9 mouse cellular contexts compared by ENCODE assay signal in the genomic region with DNA sequence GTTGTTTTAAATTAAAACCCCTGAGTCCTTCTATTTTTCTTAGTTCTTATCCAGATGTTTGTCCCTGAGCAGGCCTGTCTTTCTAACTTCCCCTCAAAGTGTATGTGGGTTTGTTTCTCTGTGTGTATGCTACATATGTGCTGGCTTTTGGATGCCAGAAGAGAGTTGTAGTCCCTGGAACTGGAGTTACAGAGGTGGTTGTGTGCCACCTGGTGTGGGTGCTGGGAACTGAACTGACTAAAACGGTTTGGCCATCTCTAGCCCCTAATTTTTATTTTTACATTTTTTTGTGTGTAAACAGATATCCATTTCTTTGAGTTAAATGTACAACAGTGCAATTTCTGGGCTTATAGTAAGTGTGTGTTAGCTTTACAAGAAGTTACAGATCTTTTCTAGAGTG. TPM values are rescaled to one million over a fixed set of nuclear protein-coding genes. Genes with fewer than 3 reads are reported as not detected.
DNase-seq lines count a peak whose midpoint lies in the region; ATAC-seq lines count a peak whose summit lies in the region.
"Had no signal": no experiment of that assay in that cellular context is flagged by ENCODE, and none has a peak within 500 bp of the region (broad histone marks: within the 10 kb centered on the region; RNA-seq: fewer than 3 reads in every experiment).

No protein-coding gene starts in this region.

- H3K4me3 ChIP-seq in limb, embryonic 11.5 days (ENCODE audit: low read depth, low read length): no peak overlapping the region
- no peak overlapping the region for H3K4me3 ChIP-seq in limb, embryonic 10.5 days
- no peak overlapping the region for H3K4me3 ChIP-seq in embryonic facial prominence, embryonic 10.5 days
- H3K4me3 ChIP-seq: embryonic facial prominence, embryonic 13.5 days had no signal

- 17% methylated on average over 1 of the region's 1 CpGs for WGBS in limb, embryonic 11.5 days
- 18% methylated on average over 1 of the region's 1 CpGs for WGBS in limb, embryonic 10.5 days
- WGBS in embryonic facial prominence, embryonic 10.5 days: 23% methylated on average over 1 of the region's 1 CpGs

- H3K4me2 ChIP-seq in limb, embryonic 11.5 days (ENCODE audit: low read depth, severe bottlenecking): no peak overlapping the region
- H3K4me2 ChIP-seq: embryonic facial prominence, embryonic 13.5 days had no signal

- H3K27ac ChIP-seq in limb, embryonic 11.5 days (replicated peaks; ENCODE audit: low read depth, low read length): no peak overlapping the region
- no peak overlapping the region for H3K27ac ChIP-seq in limb, embryonic 10.5 days
- no peak overlapping the region for H3K27ac ChIP-seq in embryonic facial prominence, embryonic 10.5 days (replicated peaks)
- H3K27ac ChIP-seq: embryonic facial prominence, embryonic 13.5 days had no signal

- DNase-seq in adrenal gland, adult (ENCODE audit: inconsistent age in 2 of 2, low spot score in 1 of 2): peak; percentile 15 to 47
- no peak for DNase-seq in adrenal gland, postnatal 25 days
- DNase-seq in limb, embryonic 11.5 days (ENCODE audit: low spot score): peak; percentile 37
- DNase-seq in limb, embryonic 10.5 days (ENCODE audit: low spot score): no peak
- DNase-seq in embryonic facial prominence, embryonic 10.5 days (ENCODE audit: low spot score): peak; percentile 23
- DNase-seq in lung, postnatal 14 days: peak; percentile 16
- DNase-seq in frontal cortex, postnatal 14 days (ENCODE audit: low spot score in 2 of 2): no peak
- DNase-seq in yolk sac, embryonic 10.5 days (ENCODE audit: low spot score): no peak

- 0 out of 2 replicates have a peak, but pooled peaks cover 2% of the 10 kb centered on the region for H3K4me1 ChIP-seq in limb, embryonic 11.5 days (ENCODE audit: control insufficient read depth, insufficient read depth, low read length)
- peaks cover 12% of the 10 kb centered on the region for H3K4me1 ChIP-seq in limb, embryonic 10.5 days
- H3K4me1 ChIP-seq in embryonic facial prominence, embryonic 10.5 days: peaks cover 18% of the 10 kb centered on the region

- H3K27me3 ChIP-seq in limb, embryonic 11.5 days (ENCODE audit: control insufficient read depth, insufficient read depth, low read length): peaks cover 12% of the 10 kb centered on the region; the same call in 1 of the 2 replicates
- peaks cover 66% of the 10 kb centered on the region for H3K27me3 ChIP-seq in limb, embryonic 10.5 days (ENCODE audit: low read depth, poor library complexity, severe bottlenecking)
- peaks cover 52% of the 10 kb centered on the region for H3K27me3 ChIP-seq in embryonic facial prominence, embryonic 10.5 days (replicated peaks; ENCODE audit: low read depth, poor library complexity, severe bottlenecking)

- ATAC-seq in limb, embryonic 11.5 days (ENCODE audit: insufficient number of reproducible peaks, low FRiP score, low TSS enrichment, low read depth): no peak

- no peaks in the 10 kb centered on the region for H3K36me3 ChIP-seq in limb, embryonic 11.5 days (ENCODE audit: control insufficient read depth, insufficient read depth, low read length)
- H3K36me3 ChIP-seq in limb, embryonic 10.5 days: peaks cover 6% of the 10 kb centered on the region
- peaks cover 3% of the 10 kb centered on the region for H3K36me3 ChIP-seq in embryonic facial prominence, embryonic 10.5 days (replicated peaks)

- H3K9me3 ChIP-seq in limb, embryonic 11.5 days (ENCODE audit: control insufficient read depth, low read length): no peaks in the 10 kb centered on the region
- H3K9me3 ChIP-seq in limb, embryonic 10.5 days (replicated peaks): no peaks in the 10 kb centered on the region
- H3K9me3 ChIP-seq in embryonic facial prominence, embryonic 10.5 days: no peaks in the 10 kb centered on the region
- H3K9me3 ChIP-seq: embryonic facial prominence, embryonic 13.5 days had no signal

- no peak overlapping the region for H3K9ac ChIP-seq in limb, embryonic 11.5 days (ENCODE audit: low read length)
- H3K9ac ChIP-seq: embryonic facial prominence, embryonic 13.5 days had no signal

RNA-seq across cellular contexts. Expression of gene Maged1, which starts 3.0 kb away (rescaled TPM):
- total RNA-seq in adrenal gland, postnatal 25 days (2021): 235 and 250 TPM in 2 replicates
- 765 and 789 TPM in 2 replicates for polyA plus RNA-seq in limb, embryonic 11.5 days (2014; fragmentation: Nextera tagmentation; extraction: Ambion mirVana)
- 590 and 710 TPM in 2 replicates for polyA plus RNA-seq in limb, embryonic 10.5 days (2016; fragmentation: Nextera tagmentation; extraction: Ambion mirVana)
- 696 and 702 TPM in 2 replicates for polyA plus RNA-seq in embryonic facial prominence, embryonic 10.5 days (2016; fragmentation: Nextera tagmentation; extraction: Ambion mirVana)

Comparison
In these comparisons a context has a peak if more than half of its experiments do, and no peak if none do; other contexts are left out.
1. DNase-seq: peak in adrenal gland, adult (2 of 2), limb, embryonic 11.5 days (single experiment), embryonic facial prominence, embryonic 10.5 days (single experiment) and lung, postnatal 14 days (single experiment); none in adrenal gland, postnatal 25 days (single experiment), limb, embryonic 10.5 days (single experiment), frontal cortex, postnatal 14 days (0 of 2) and yolk sac, embryonic 10.5 days (single experiment).